Mouse (Mus musculus): Measurements from ENCODE around the gene Tomm40. TPM values are rescaled to one million over a fixed set of nuclear protein-coding genes. Genes with fewer than 3 reads are reported as not detected.

The Tomm40 gene
- total RNA-seq, 2 experiments from 2014 or later = 105 to 115 TPM

DNA sequence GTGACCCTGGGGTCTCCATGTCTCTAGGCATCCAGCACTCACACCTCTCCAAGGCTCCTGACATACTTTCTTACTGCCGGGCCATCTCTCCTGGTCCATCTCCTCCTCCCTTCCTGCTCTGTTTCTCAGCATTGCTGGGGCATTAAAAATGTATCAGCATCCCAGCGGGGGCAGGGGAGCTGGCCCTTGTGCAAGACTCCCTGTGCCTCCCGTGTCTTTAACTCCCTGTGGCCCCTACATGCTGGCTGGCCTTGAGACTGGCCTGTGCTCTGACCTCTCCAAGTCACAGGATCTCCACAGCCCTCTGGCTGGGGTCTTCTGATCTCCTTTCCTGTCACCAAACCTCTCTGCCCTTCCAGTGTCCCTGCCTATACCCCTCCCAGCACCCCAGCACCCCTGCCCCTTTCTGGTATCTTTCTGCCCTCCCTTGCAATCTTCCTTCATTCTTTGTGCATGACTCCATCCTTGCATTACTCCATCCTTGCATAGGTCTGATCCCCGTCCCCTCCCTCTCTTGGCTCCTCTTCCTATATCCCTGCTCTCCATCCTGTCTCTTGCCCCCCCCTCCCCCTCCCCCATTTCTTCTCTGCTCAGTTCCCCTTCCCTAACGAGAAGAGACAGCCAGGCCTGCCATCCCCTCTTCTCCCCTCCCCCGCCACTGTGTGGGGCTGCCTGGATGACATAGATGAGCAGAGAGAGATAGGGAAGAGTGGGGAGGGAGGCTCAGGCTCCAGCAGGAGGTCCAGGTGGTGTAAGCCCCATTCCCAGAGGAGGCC is 31.4 kb upstream of the Tomm40 start:
- DNase-seq (ENCODE audit: low spot score in 2 of 2) = no peak

DNA sequence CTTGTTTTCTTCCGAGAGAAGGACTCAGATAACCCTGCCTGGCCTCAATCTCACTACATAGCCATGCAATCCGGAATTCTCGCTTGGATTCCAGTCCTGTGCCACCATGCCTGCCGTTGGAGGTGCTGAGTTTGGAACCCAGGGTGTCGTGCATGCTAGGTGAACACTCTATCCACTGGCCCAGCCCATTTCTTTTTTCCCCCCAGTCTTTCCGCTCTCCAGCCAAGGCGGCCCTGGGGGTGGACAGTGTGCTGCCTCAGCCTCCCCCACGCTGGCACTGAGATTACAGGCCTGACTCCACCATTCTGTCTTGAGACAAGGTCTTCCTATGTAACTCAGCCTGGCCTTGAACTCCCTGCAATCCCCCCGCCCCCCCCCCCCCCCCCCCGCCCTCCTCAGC is 30.7 kb upstream of the Tomm40 start:
- DNase-seq (ENCODE audit: low spot score in 2 of 2) = no peak

DNA sequence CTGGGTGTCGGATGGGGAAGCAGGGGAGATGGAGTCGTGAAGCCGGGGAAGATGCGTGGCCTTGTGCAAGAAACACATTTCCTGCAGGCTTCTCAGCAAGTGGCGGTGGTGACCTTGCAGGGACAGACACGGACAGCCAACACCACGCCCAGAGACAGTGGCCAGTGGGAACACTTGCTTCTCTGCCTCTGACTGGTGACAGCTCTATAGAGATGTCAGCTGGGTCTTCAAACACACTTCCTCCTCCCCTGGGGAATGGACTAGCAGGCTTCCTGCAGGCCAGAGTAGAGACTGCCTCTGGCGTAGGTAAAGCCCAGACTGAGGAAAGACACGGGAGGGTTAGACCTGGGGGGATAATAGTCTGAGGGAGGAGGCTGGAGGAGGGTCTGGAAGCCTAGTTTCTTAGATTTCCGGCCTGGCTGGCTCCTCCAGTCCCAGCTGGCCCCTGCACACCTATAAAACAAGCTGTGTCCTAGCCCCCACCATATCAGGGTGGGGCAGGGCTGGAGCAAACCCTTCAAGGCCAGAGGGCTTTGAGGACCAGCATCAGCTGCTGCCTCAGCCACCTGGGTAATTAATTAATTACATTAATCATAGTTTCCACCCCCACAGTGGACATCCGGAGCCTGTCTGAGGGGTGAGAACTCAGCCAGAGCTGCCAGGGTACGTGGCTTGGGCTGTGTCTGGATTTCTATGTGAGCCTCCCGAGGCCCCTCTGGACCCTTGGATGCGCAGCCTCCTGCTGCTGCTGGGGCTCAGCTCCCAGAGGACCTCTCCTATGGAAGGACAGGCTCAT is 29.6 kb upstream of the Tomm40 start:
- no peak for DNase-seq (ENCODE audit: low spot score in 2 of 2)

DNA sequence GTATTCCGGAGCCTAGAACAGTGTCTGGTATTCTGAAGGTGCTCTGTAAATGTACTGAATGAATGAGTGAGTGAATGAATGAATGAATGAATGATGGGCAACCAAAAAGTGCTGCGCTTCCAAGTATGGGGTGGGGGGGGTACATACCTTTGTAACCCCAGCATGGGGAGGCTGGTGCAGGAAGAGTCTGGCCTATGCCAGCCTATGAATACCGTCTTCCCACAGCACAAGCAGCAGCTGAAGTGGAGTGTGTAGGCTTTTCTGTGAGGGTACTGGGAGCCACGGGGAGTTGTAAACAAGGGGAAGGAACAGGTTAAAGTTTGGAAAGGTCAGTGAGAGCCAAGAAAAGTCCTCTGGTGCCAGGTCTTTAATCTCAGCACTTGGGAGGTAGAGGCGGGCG is 28.6 kb upstream of the Tomm40 start:
- no peak for DNase-seq (ENCODE audit: low spot score in 2 of 2)

DNA sequence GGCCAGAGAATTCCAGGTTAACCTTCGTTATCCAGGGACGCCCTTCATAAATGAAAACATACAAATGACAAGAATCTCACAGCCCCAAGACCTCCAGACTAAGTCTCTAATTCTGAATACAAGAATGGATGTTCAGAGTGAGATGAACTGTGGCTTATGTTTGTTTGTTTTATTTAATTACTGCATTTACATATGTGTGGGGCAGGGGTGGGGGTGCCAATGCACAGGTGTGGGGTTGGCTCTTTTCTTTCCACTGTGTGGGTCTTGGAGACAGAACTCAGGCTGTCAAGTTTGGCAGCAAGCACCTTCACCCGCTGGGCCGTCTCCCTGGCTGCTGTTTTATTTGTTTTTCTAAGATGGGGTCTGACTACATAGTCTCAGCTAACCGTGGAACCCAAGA is 27.2 kb upstream of the Tomm40 start:
- no peak for DNase-seq (ENCODE audit: low spot score in 2 of 2)

DNA sequence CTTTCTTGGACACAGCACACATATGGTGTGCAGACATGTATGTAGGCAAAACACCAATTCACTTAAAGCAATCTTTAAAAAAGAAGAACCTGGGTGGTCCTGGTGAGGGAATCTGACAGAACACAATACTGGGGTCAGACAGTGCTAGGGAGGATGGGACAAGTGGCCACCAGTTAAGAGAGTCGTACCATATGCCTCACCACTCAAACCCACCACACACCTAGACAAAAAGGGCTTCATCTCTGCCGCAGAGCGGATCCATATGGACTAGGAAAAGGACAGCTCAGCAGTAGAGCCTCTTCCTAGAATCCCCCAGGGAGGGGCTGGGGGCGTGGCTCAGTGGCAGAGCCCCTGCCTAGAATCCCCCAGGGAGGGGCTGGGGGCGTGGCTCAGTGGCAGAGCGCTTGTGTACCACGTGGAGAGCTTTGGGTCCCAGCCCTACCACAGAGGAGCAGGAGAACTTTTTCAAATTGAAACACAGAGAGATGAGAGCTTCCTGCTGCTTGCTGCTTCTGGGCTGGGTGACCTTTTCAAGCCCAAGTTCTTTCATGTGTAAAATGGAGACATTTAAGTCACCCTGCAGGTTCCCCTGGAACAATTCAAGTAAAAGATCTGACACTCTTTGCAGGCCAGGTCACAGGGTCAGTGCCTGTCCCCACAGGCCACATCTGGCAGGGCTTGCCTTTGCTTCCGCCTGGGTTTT is 26.2 kb upstream of the Tomm40 start:
- no peak for DNase-seq (ENCODE audit: low spot score in 2 of 2)

DNA sequence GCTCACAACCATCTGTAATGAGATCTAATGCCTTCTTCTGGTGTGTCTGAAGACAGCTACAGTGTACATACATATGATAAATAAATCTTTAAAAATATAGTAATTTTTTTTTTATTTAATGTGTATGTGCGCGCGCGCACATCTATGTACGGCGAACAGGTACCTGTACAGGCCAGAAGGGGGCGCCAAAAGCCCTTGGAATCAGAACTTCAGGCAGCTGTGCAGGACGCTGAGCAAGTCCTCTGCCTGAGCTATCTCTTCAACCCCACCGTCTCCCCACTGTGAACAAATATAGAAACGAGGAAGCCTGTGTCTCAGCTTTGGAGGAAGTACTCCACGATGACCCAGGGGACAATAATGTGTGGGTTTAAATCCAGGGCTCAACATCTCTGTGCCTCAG is 25.0 kb upstream of the Tomm40 start:
- no peak for DNase-seq (ENCODE audit: low spot score in 2 of 2)

DNA sequence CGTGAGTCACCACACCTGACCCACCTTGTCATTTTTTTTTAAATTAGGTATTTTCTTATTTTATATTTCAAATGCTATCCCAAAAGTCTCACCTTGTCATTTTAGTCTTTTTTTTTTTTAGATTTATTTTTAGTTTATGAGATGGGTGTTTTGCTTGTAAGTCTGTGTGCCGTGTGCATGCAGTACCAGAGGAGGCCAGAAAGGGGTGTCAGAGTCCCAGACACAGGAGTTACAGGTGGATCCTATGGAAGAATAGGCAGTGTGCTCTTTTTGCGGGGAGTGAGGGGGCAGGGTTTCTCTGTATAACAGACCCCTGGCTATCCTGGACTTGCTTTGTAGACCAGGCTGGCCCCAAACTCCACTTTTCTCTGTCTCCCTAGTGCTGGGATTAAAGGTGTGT is 23.5 kb upstream of the Tomm40 start:
- DNase-seq (ENCODE audit: low spot score in 2 of 2) = no peak

DNA sequence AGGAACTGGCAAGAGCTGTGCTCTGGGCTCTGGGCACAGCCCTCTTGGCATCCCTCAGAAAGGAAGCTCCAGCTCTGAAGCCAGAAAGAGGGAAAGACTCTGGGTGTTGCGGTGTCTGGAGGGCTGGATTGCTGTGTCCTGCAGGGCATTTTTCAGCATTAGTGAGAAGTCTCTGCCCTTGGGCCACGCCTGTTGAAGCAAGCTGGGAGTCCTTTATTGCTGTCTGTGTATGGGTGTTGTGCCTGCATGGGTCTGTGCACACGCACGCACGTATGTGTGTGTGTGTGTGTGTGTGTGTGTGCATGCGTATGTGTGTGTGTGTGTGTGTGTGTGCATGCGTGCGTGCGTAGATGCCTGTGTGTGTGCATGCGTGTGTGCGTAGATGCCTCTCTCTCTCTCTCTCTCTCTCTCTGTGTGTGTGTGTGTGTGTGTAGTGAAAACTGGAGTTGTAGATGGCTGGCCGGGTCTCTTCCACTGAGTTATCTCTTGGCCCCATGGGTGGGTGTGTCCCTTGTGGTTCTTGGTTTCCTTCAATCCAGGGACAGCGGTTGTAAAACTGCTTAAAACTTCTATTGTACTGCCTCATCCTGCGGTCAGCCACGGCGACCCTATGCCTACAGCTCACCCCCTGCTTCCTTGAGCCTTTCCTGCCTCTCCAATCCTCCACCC is 21.3 kb upstream of the Tomm40 start:
- DNase-seq (ENCODE audit: low spot score in 2 of 2) = no peak

DNA sequence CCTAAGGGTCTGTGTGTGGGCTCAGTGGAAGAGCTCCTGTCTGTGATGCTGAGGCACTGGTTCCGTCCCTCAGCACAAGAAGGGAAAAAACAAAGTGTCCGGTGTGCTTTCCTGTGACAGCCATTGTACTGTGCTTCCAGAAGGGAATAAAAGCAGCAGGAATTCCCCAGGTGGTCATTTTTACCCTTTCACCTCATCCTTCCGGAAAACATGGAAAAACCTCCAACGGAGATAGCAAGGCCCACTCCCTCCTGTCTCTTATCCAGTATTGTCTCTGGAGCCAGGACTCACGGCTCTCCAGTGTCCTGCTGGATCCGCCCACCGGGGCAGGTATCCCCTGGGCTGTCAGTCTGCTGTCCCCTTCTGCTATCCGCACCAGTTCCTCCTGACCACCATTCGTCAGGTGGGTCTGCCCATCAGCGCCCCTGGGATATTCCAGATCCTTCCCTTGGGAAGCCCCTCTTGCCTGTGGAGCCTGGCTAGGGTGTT is 19.0 kb upstream of the Tomm40 start:
- no peak for DNase-seq (ENCODE audit: low spot score in 2 of 2)

DNA sequence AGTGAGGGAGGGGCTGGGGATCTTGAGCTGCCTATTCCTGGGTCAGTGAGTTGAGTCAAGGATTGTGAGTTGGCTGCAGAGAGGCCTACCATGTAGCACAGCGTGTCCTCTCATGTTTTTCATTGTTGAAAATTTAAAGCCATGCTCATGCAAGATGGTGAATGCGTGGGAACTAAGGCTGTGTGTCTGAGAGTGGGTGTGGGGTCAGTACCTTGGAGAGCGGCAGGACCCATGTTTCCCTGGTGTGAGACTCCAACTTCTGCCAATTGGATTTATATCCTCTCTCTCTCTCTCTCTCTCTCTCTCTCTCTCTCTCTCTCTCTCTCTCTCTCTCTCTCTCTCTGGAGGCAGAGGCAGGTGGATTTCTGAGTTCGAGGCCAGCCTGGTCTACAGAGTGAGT is 11.3 kb upstream of the Tomm40 start:
- no peak for DNase-seq (ENCODE audit: low spot score in 2 of 2)

DNA sequence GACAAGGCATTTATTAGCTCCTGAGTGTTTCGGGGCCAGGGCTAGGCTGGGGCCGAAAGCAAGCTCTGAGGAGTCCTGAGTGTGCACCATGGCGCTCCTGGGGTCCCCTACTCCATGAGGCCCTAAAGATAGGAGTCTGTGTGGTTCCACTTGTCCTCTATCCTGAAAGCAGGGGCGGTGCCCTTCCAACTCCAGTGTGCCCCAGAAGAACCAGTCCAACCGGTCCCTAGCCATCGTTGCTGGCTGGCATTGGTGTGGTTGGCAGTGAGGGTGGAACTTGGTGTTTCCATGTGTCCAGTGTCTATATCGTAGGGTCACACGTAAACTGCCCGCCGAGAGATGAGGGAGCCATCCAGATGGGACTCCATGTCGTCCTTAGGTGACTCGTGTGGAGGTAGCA is 8.9 kb upstream of the Tomm40 start:
- no peak for DNase-seq (ENCODE audit: low spot score in 2 of 2)

DNA sequence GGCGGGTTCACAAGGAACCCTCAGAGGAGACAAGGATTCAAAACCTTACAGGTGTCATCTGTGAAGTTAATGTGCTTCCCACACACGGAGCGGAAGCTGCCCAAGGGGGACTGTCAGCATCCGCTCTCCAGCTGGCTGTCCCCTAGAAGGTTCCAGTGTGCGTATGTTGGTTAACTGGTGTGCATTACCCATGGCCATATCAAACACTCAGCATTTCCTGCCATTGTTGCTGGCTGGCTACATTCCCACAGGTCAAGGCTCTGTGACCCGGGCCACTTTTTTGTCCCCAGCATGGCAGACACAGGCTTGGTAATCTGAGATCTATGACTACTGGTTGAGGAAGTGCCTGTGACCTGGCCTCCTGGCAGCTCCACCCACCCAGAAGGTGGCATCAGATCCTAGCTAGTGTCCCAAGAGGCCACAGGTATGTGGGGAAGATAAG is 7.5 kb upstream of the Tomm40 start:
- DNase-seq (ENCODE audit: low spot score in 2 of 2) = no peak

DNA sequence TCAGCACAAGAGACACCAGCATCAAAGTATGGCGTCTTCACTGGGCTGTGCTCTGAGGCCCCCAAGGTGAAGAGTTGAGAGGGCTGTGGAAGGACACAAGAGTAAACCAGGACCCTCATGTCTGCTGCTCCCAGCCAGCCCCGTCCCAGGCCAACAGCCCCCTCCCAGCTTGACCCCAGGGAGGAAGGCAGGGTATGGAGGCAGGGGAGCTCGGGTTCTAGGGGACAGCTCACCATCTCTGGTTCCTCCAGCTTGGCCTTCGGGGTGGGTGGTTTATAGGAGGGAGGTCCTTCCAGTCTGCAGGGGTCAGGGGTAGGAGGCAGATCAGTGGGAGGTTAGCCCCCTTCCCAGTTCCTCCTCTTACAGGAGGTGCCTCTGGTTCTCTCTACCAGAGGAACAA is 4.0 kb upstream of the Tomm40 start:
- no peak for DNase-seq (ENCODE audit: low spot score in 2 of 2)

DNA sequence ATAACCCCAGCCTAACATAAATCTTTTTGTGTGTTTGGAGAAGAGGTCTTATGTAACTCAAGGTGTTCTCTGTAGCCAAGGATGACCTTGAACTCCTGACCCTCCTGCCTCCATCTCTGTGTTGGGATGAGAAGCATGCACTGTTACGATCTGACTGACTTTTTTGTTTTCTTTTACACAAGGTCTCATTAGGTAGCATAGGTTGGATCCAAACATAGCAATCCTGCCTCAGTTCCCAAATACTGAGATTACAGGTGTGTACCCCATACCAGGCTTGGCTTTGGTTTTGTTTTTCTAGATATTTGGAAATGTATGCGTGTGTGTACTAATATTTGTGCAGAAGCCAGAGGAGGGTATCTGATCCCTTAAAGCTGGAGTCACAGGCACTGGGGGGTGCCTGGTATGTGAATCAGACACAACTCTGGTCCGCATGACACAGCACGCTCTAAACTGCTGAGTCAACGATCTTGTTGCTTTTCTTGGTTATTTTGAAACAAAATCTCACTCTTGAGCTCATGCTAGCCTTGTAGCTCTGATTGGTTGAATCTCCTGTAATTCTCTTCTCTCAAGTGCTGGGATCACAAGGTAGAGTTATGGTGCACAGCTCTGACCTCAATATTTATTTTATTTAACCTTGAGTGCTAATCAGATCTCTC is 3.2 kb upstream of the Tomm40 start:
- DNase-seq (ENCODE audit: low spot score in 2 of 2) = no peak

DNA sequence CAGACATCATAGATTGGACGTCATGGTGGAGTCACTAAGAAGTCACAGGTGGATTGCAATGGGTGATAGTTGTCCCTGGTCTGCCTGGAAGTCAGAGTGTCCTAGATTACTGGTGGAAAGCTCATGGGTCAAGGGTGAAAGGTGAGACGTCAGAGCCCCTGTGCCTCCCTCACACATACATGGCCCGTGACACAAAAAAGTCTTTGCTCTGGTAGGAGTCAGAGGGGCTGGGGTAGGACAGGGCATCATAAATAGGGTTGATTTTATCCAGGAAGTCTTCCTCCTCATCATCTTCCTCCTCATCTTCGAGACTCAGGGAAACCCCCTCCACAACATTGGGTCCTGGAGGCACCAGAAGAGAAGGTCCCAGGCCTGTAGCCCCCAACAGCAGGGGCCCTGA is 2.1 kb upstream of the Tomm40 start:
- no peak for DNase-seq (ENCODE audit: low spot score in 2 of 2)

DNA sequence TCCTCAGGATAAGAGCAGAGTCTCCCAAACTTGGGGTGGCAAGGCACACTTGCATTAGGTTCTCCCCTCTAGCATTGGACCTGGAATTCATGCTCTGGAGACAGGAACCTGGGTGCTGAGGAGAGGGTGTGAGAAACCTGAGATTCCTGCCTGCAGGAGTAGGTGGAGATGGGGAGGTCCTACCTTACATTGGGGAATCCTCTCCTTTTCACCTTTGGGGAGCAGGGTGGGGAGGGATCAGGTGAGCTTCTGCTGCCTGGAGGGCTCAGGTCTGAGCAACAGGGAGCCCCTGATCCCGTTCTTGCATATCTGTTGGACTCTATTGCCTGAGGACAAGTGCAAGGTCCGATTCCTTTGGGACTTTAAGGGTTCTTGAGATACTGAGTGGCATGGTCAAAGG is 1.6 kb upstream of the Tomm40 start:
- DNase-seq (ENCODE audit: low spot score in 2 of 2) = no peak

DNA sequence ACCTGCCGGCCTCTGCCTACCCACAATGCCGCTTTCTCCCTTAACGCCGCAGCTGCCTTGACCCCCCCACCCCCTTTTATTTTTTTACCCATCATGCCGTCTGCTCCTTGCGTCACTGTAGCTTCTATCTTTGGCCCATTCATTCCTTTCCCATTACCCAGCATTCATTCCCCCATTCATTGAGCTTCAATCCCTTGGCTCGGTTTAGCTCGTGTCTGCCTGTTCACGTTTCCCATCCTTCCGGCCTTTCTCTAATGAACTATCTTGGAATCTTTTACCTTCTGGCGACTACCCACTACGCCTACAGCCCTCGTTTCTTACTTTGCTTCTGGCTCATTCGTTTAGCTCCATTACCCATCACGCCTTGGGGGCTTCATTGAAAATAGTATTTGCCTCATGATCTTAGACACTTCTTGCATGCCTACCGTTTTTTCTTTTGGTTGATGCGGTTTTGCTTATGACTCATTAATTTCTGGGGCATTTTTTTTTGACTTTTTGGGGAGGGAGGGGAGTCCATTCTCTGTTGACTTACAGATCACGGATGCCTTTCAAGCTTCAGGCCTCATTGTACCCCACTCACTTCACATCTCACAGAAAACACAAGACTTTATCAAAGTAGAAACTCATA is 931 bp upstream of the Tomm40 start:
- no peak for DNase-seq (ENCODE audit: low spot score in 2 of 2)

DNA sequence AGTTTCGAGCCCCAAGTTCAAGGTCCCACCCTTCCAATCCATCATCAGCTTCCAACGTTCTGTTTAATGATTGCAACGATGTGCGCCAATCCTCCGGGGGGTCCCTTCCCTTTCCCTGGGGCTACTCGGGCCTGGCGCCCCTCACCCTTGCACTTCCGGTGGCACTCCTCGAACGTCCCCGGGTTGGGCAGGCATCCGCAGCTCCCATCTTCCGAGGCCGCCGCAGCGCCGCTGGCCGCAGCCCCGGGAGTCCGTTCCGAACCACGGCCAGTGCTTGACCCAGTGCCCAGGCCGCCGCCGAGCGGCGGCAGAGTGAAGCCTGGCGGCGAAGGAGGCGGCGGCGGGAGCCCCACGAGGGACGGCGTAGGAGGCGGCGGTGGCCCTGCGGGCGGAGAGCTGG is 402 bp downstream of the Tomm40 start:
- peak in 1 of 2 experiments; percentile 57 for DNase-seq (ENCODE audit: low spot score in 2 of 2)

DNA sequence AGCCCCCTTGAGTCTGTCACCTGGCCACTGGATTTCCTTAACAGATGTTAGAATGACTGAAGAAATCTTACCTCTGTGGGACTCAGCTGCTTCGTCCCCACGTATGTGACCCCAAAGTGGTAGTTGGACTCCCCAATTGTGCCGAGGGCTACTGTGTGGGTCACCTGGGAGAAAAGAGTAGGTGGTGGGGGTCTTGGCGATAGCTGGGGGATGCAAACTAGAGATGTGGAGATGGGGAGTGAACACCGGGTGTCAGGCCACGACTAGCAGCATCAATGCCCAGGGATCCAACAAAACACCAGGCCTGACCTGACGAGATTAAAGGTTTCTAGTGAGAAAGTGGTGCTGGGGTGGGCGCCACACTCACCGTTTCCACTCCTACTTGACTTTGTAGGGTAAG is 1.6 kb downstream of the Tomm40 start:
- DNase-seq (ENCODE audit: low spot score in 2 of 2) = no peak

Data from layer of hippocampus, postnatal 14 days (tissue).